Mouse (Mus musculus) adipocyte (in vitro differentiated cells): ENCODE results near the gene Ezh1.

ENCODE experiments used
- DNase-seq: peaks from one replicate; pipeline ENCODE4 v3.0.0-alpha.2; 2016; ENCODE audit warnings: low spot score

The Ezh1 gene

GRCm38 (mm10) chr11:101143338-101144225 lies 82.7 kb downstream of the Ezh1 start:
- DNase-seq = no peak

DNA sequence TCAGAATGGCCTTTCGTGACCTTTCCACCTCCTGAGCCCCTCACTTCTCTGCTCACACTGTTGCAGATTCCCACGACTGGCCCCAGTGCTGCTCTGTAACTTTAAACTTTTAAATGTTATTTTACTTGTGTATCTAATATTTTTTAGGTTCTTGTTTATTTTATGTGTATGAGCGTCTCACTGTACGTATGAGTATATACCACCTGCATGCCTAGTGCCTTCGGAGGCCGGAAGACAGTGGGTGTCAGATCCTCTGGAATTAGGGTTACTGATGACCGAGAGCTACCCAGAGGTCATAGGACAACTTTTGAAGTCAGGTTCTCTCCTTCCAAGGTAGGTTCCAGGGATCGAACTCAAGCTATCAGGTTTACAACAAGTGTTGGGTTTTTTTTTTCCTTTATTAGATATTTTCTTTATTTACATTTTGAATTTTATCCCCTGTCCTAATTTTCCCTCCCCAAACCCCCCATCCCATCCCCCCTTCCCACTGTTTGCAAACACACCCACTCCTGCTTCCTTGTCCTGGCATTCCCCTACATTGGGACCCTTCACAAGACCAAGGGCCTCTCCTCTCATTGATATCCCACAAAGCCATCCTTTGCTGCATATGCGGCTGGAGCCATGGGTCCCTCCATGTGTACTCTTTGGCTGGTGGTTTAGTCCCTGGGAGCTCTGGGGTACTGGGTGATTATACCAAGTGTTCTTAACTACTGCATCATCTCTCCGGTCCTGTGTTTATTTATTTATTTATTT lies 83.9 kb downstream of the Ezh1 start:
- no peak for DNase-seq
